ENCODE assay signal across 8 mouse cellular contexts in genomic region chr19:22930368-22930834, GRCm38 (mm10).
DNase-seq lines count a peak whose midpoint lies in the region.

No protein-coding gene starts in this region.

- H3K27me3 ChIP-seq in heart, embryonic 10.5 days (ENCODE audit: insufficient read depth, poor library complexity, severe bottlenecking): no peaks in the 10 kb centered on the region
- H3K27me3 ChIP-seq in limb, embryonic 10.5 days (ENCODE audit: low read depth, poor library complexity, severe bottlenecking): no peaks in the 10 kb centered on the region

- H3K36me3 ChIP-seq in heart, embryonic 10.5 days: no peaks in the 10 kb centered on the region
- H3K36me3 ChIP-seq in limb, embryonic 10.5 days: no peaks in the 10 kb centered on the region

- WGBS in heart, embryonic 10.5 days: 77% methylated on average over 7 of the region's 7 CpGs
- WGBS in limb, embryonic 10.5 days: 86% methylated on average over 7 of the region's 7 CpGs

- H3K9me3 ChIP-seq in heart, embryonic 10.5 days: no peaks in the 10 kb centered on the region
- no peaks in the 10 kb centered on the region for H3K9me3 ChIP-seq in limb, embryonic 10.5 days (replicated peaks)

- H3K4me3 ChIP-seq in heart, embryonic 10.5 days: no peak overlapping the region
- no peak overlapping the region for H3K4me3 ChIP-seq in limb, embryonic 10.5 days

- no peaks in the 10 kb centered on the region for H3K4me1 ChIP-seq in heart, embryonic 10.5 days
- H3K4me1 ChIP-seq in limb, embryonic 10.5 days: no peaks in the 10 kb centered on the region

- peak; percentile 42 to 53 for DNase-seq in frontal cortex, postnatal 36 days (ENCODE audit: low spot score in 2 of 2)
- DNase-seq in frontal cortex, postnatal 25 days (ENCODE audit: low spot score in 2 of 2): no peak
- peak; percentile 55 for DNase-seq in 3T3-L1 (ENCODE audit: low read depth, low spot score)
- peak; percentile 51 to 57 for DNase-seq in cerebellum, adult 18-20 months
- peak; percentile 48 for DNase-seq in heart, embryonic 10.5 days (ENCODE audit: low spot score)
- peak; percentile 64 to 82 for DNase-seq in lung, adult 18-20 months
- no peak for DNase-seq in limb, embryonic 10.5 days (ENCODE audit: low spot score)
- DNase-seq in thymus, adult 18-20 months: no peak

- no peak overlapping the region for H3K27ac ChIP-seq in heart, embryonic 10.5 days
- H3K27ac ChIP-seq in limb, embryonic 10.5 days: no peak overlapping the region

Comparison
In these comparisons a context has a peak if more than half of its experiments do, and no peak if none do; other contexts are left out.
1. DNase-seq: peak in frontal cortex, postnatal 36 days (2 of 2), 3T3-L1 (single experiment), cerebellum, adult 18-20 months (2 of 2), heart, embryonic 10.5 days (single experiment) and lung, adult 18-20 months (2 of 2); none in frontal cortex, postnatal 25 days (0 of 2), limb, embryonic 10.5 days (single experiment) and thymus, adult 18-20 months (0 of 2).